Mouse (Mus musculus) fibroblast of lung, adult 2 months (primary cell): ENCODE data around the gene Sept8.
"Not testable (repeated sequence)": the region's sequence is repeated elsewhere in the genome, so short reads cannot be mapped to it uniquely, and the experiment has no call there.

Source experiments
- DNase-seq: peaks from one replicate; pipeline ENCODE4 v3.0.0-alpha.2; 2011; ENCODE audit warnings: low read depth

The Sept8 gene

GRCm38 (mm10) chr11:53525461-53525860 is 6.4 kb downstream of the Sept8 start:
- no peak for DNase-seq

GRCm38 (mm10) chr11:53528397-53529252 is 9.6 kb downstream of the Sept8 start:
- no peak for DNase-seq

DNA sequence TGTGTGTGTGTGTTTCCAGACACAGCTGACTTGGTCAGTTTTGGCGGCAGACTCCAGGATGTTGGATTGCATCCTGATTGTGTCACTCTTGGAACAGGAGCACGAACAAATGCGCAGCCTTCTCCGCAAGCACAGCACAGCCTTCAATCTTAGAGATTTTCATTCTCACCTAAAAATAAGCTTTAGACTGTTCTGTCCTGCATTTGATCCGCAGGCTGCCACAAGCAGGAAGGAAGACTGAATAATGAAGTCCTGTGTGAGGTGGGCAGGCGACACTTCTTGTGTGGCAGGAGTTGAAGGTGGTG is 10.1 kb downstream of the Sept8 start:
- DNase-seq = peak; percentile 74

GRCm38 (mm10) chr11:53530001-53530400 is 10.9 kb downstream of the Sept8 start:
- DNase-seq = no peak

- DNase-seq = no peak
Observed at GRCm38 (mm10) chr11:53531578-53532230, 12.6 kb downstream of the Sept8 start.

GRCm38 (mm10) chr11:53532231-53532620 is 13.2 kb downstream of the Sept8 start:
- DNase-seq = no peak

GRCm38 (mm10) chr11:53539002-53539491 is 20.0 kb downstream of the Sept8 start:
- DNase-seq = no peak

DNA sequence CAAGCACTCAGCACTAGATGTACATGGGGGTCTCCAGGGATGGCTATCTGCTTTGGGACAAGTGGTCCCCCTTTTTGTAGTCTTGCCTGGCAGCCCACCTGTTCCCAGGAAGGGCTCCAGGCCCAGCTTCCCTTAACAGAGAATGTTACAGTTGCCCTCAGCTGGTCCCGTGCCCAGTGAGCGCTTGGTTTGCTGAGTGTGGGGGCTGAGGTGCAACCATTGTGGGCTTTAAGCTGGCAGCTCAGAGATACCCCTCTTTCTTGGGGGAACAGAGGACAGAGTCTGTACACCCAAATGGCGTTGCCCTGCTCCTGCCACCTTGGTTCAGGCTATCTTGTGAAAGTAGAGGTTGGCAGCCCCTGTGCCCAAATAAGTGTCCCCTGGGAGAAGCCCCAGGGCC is 21.3 kb downstream of the Sept8 start:
- DNase-seq = no peak

DNA sequence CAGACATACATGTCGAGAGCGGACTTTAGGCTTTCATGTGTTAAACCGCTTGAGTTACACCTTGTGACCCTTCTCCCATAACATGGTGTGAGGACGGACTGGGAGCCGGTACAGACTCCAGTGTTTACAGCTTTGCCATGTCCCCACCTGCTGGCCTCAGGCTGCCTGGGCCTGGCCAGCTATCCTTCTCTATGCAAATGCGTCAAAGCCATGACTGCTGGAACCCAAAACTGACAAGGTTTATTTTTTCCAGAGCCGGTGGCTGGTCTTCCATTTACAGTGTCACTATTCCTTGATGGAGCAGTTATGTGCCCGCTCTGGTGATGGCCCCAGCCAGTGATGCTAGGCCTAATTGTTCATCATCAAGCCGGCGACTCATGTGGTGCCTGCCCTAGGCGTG is 22.2 kb downstream of the Sept8 start:
- no peak for DNase-seq

- DNase-seq = no peak
Observed at GRCm38 (mm10) chr11:53543021-53543420, 24.0 kb downstream of the Sept8 start.

DNA sequence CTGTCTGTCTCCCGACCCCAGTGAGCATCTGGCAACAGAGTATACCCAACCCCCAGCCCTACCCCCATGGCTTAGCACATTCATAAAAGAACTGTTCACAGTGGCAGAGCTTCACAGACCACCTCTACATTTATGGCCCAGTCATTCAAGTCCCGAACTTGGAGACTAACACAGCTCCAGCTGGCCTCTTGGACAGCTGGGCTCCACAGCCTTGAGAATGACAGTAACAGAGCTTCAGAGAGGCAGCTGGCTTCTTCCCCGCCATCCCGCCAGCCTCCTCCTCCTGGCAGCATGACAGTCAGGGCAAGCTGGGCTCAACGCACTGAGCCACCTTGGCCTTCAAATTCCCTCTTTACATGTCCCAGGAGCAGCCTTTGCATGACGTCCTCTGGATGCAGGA is 27.2 kb downstream of the Sept8 start:
- no peak for DNase-seq

- DNase-seq = no peak
Observed at GRCm38 (mm10) chr11:53547566-53547965, 28.5 kb downstream of the Sept8 start.

GRCm38 (mm10) chr11:53548036-53548605 is 29.1 kb downstream of the Sept8 start:
- DNase-seq = no peak

- no peak for DNase-seq
Observed at GRCm38 (mm10) chr11:53550714-53551113, 31.7 kb downstream of the Sept8 start.

DNA sequence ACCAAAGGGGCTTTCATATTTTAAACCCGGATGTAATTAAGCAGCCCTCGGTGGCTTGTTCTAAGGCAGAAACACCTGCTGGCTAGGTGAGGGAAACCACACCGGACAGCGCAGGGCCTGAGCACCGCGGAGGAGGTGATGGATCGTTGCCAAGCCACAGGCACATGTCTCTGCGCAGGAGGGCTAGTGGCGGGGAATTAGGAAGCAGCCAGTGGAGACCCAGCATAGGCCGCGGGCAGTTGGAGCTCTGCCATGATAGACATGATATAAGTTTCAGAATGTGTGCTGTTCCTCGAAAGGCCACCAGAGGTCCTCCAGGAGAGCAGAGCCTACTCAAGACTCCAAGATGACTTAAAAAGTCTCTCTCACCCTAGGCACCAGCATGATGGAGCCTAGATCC is 32.7 kb downstream of the Sept8 start:
- no peak for DNase-seq

GRCm38 (mm10) chr11:53556529-53556928 is 37.5 kb downstream of the Sept8 start:
- not testable (repeated sequence) for DNase-seq

GRCm38 (mm10) chr11:53557992-53558391 is 38.9 kb downstream of the Sept8 start:
- not testable (repeated sequence) for DNase-seq

- not testable (repeated sequence) for DNase-seq
Observed at GRCm38 (mm10) chr11:53559980-53560379, 40.9 kb downstream of the Sept8 start.

GRCm38 (mm10) chr11:53561986-53562385 is 42.9 kb downstream of the Sept8 start:
- DNase-seq = no peak

DNA sequence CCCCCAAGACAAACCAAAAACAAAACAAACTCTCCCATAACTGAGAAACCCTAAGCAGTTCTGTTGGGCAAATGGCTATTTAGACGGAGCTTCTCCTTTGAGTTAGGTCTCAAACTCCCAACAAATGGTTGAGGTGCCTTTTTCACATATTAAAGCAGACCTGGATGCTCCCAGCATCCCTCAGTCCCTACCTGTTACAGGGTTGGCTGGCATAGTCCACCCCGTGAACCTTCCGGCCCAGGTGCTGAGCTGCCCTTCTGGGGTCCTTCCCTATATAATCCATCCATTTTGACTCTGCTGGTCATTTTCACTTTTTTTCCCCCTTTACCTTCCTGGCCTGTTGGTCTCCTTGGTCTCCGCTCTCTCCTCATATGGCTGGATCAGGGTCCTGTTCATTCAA is 47.6 kb downstream of the Sept8 start:
- DNase-seq = no peak

GRCm38 (mm10) chr11:53567224-53568014 is 48.4 kb downstream of the Sept8 start, which contains the start of gene Kif3a:
Gene Kif3a (plus strand): TSS chr11:53567379.
- DNase-seq = peak; percentile 89

GRCm38 (mm10) chr11:53580562-53580961 is 61.5 kb downstream of the Sept8 start:
- no peak for DNase-seq
